In genomic region chr2:52732001-52732400, GRCm38 (mm10) we compare ENCODE assay signal across 30 mouse cellular contexts. TPM values are rescaled to one million over a fixed set of nuclear protein-coding genes. Genes with fewer than 3 reads are reported as not detected.
DNase-seq lines count a peak whose midpoint lies in the region; ATAC-seq and TF ChIP-seq lines count a peak whose summit lies in the region.
"Had no signal": no experiment of that assay in that cellular context is flagged by ENCODE, and none has a peak within 500 bp of the region (broad histone marks: within the 10 kb centered on the region; RNA-seq: fewer than 3 reads in every experiment).

No protein-coding gene starts in this region.

- no peak for DNase-seq in forebrain, embryonic 14.5 days (ENCODE audit: low spot score)
- DNase-seq in forebrain, postnatal 0 days: no peak
- peak; percentile 82 for DNase-seq in CD4-positive helper T cell, adult 2 months (ENCODE audit: low read depth, low spot score)
- no peak for DNase-seq in kidney, postnatal 25 days
- no peak for DNase-seq in c-Kit-positive CD71-positive TER-119-positive erythroid progenitor cells, embryonic 14.5 days (ENCODE audit: low spot score)
- DNase-seq in right cerebral cortex, postnatal 36 days (ENCODE audit: low spot score in 2 of 2): no peak
- DNase-seq: adrenal gland, postnatal 25 days; cerebellum, adult 18-20 months; cerebellum, postnatal 14 days; heart, adult 2 months; heart, postnatal 4 days; kidney, adult 8-10 months; layer of hippocampus, adult 9-11 months; liver had no signal

- peak overlapping the region; percentile 55; the same call in 1 of the 2 replicates for H3K27ac ChIP-seq in forebrain, embryonic 14.5 days (ENCODE audit: low read depth, low read length)
- H3K27ac ChIP-seq in forebrain, postnatal 0 days (ENCODE audit: low read depth, low read length): no peak overlapping the region
- H3K27ac ChIP-seq: forebrain, embryonic 12.5 days; heart, adult 2 months; hindbrain, embryonic 15.5 days; intestine, embryonic 15.5 days; kidney, postnatal 0 days; liver, embryonic 15.5 days; lung, embryonic 15.5 days; neural tube, embryonic 13.5 days; stomach, embryonic 15.5 days had no signal

- 80% methylated on average over 5 of the region's 5 CpGs for WGBS in forebrain, embryonic 14.5 days
- WGBS in forebrain, postnatal 0 days: 81% methylated on average over 5 of the region's 5 CpGs

- no peaks in the 10 kb centered on the region for H3K4me1 ChIP-seq in forebrain, embryonic 14.5 days (ENCODE audit: control insufficient read depth, insufficient read depth, low read length)
- 0 out of 2 replicates have a peak, but pooled peaks cover 9% of the 10 kb centered on the region for H3K4me1 ChIP-seq in forebrain, postnatal 0 days (ENCODE audit: insufficient read depth)
- H3K4me1 ChIP-seq: heart, embryonic 12.5 days; hindbrain, embryonic 15.5 days; intestine, embryonic 15.5 days; liver, embryonic 15.5 days; lung, embryonic 15.5 days; stomach, embryonic 15.5 days had no signal

- H3K9me3 ChIP-seq in forebrain, embryonic 14.5 days (replicated peaks; ENCODE audit: control insufficient read depth, low read length): no peaks in the 10 kb centered on the region
- no peaks in the 10 kb centered on the region for H3K9me3 ChIP-seq in forebrain, postnatal 0 days (ENCODE audit: low read length)
- H3K9me3 ChIP-seq: forebrain, embryonic 12.5 days; G1E; heart, embryonic 12.5 days; hindbrain, embryonic 15.5 days; intestine, embryonic 15.5 days; liver, embryonic 15.5 days; lung, embryonic 15.5 days; stomach, embryonic 15.5 days had no signal

- H3K9ac ChIP-seq in forebrain, embryonic 14.5 days (ENCODE audit: low read length): no peak overlapping the region
- no peak overlapping the region for H3K9ac ChIP-seq in forebrain, postnatal 0 days
- H3K9ac ChIP-seq: forebrain, embryonic 12.5 days; heart, embryonic 12.5 days; hindbrain, embryonic 15.5 days; intestine, embryonic 15.5 days; liver, embryonic 15.5 days; lung, embryonic 15.5 days; neural tube, embryonic 13.5 days; stomach, embryonic 15.5 days had no signal

- no peak overlapping the region for H3K4me2 ChIP-seq in forebrain, embryonic 14.5 days (ENCODE audit: low read length)
- no peak overlapping the region for H3K4me2 ChIP-seq in forebrain, postnatal 0 days (ENCODE audit: low read depth)
- H3K4me2 ChIP-seq: forebrain, embryonic 12.5 days; heart, embryonic 12.5 days; hindbrain, embryonic 15.5 days; intestine, embryonic 15.5 days; liver, embryonic 15.5 days; lung, embryonic 15.5 days; midbrain, embryonic 11.5 days; neural tube, embryonic 13.5 days; stomach, embryonic 15.5 days had no signal

- TF ChIP-seq CTCF in forebrain, postnatal 0 days (IDR thresholded peaks at IDR 0.05; ENCODE audit: low read depth): no peak

- no peaks in the 10 kb centered on the region for H3K27me3 ChIP-seq in forebrain, embryonic 14.5 days (replicated peaks; ENCODE audit: control insufficient read depth, insufficient read depth, low read length)
- no peaks in the 10 kb centered on the region for H3K27me3 ChIP-seq in forebrain, postnatal 0 days (ENCODE audit: insufficient read depth, low read length)
- H3K27me3 ChIP-seq: forebrain, embryonic 12.5 days; heart, embryonic 12.5 days; hindbrain, embryonic 15.5 days; intestine, embryonic 15.5 days; liver, embryonic 15.5 days; lung, embryonic 15.5 days; neural tube, embryonic 13.5 days; stomach, embryonic 15.5 days had no signal

- H3K36me3 ChIP-seq in forebrain, embryonic 14.5 days (ENCODE audit: control insufficient read depth, insufficient read depth, low read length): no peaks in the 10 kb centered on the region
- H3K36me3 ChIP-seq in forebrain, postnatal 0 days (ENCODE audit: insufficient read depth): no peaks in the 10 kb centered on the region
- H3K36me3 ChIP-seq: forebrain, embryonic 12.5 days; intestine, embryonic 15.5 days; liver, embryonic 15.5 days; lung, embryonic 15.5 days; stomach, embryonic 15.5 days had no signal

- ATAC-seq in forebrain, embryonic 14.5 days: no peak
- ATAC-seq in forebrain, postnatal 0 days: no peak
- peak; percentile 96 for ATAC-seq in activated CD4-positive, CD25-positive, alpha-beta regulatory T cell, adult 4 months
- ATAC-seq in neutrophil, adult 5-6 weeks (ENCODE audit: extremely low read depth, insufficient number of reproducible peaks, low FRiP score, poor library complexity, severe bottlenecking): peak; percentile 23; the same call in 1 of the 2 replicates
- ATAC-seq: intestine, embryonic 15.5 days had no signal

- H3K4me3 ChIP-seq in forebrain, embryonic 14.5 days (ENCODE audit: low read depth, low read length): no peak overlapping the region
- H3K4me3 ChIP-seq in forebrain, postnatal 0 days (ENCODE audit: low read depth, low read length): no peak overlapping the region
- H3K4me3 ChIP-seq: erythroblast, embryonic 14.5 days; forebrain, embryonic 12.5 days; heart, adult 2 months; heart, embryonic 12.5 days; hindbrain, embryonic 15.5 days; intestine, embryonic 15.5 days; liver, embryonic 15.5 days; lung, embryonic 15.5 days; myocyte; neural tube, embryonic 13.5 days; stomach, embryonic 15.5 days had no signal

RNA-seq across cellular contexts. Expression of gene Stam2, which starts 10.1 kb away (rescaled TPM):
- polyA plus RNA-seq in forebrain, embryonic 14.5 days (2014; fragmentation: Nextera tagmentation; extraction: Ambion mirVana): 51.1 and 55.7 TPM in 2 replicates
- 34.0 and 40.3 TPM in 2 replicates for total RNA-seq in forebrain, postnatal 0 days (2014; rRNA removed)
- polyA plus RNA-seq in forebrain, postnatal 0 days (2015; fragmentation: Nextera tagmentation; extraction: Ambion mirVana): 23.3 and 30.6 TPM in 2 replicates
- 10 to 100 TPM; 41.5 to 43.7 TPM for polyA plus RNA-seq in activated CD4-positive, CD25-positive, alpha-beta regulatory T cell, adult 4 months (2017; shearing (Covaris generic))
- total RNA-seq in neutrophil, adult 5-6 weeks (2017): 30.2 and 34.7 TPM in 2 replicates

RNA-seq across cellular contexts. Expression of gene Cacnb4, which starts 55.4 kb away (rescaled TPM):
- 10.6 and 13.5 TPM in 2 replicates for polyA plus RNA-seq in forebrain, embryonic 14.5 days (2014; fragmentation: Nextera tagmentation; extraction: Ambion mirVana)
- total RNA-seq in forebrain, postnatal 0 days (2014; rRNA removed): 13.3 and 13.8 TPM in 2 replicates
- polyA plus RNA-seq in forebrain, postnatal 0 days (2015; fragmentation: Nextera tagmentation; extraction: Ambion mirVana): 9.2 and 13.7 TPM in 2 replicates
- under 1 TPM; 0.20 to 0.30 TPM for polyA plus RNA-seq in activated CD4-positive, CD25-positive, alpha-beta regulatory T cell, adult 4 months (2017; shearing (Covaris generic))
- total RNA-seq in neutrophil, adult 5-6 weeks (2017): under 0.01 and 0.12 TPM in 2 replicates
- total RNA-seq: megakaryocyte progenitor cell, adult 5-6 weeks had no signal
- polyA plus RNA-seq: erythroblast, embryonic 14.5 days had no signal

Comparison
In these comparisons a context has a peak if more than half of its experiments do, and no peak if none do; other contexts are left out.
1. ATAC-seq: peak in activated CD4-positive, CD25-positive, alpha-beta regulatory T cell, adult 4 months (single experiment) and neutrophil, adult 5-6 weeks (single experiment); none in forebrain, embryonic 14.5 days (single experiment) and forebrain, postnatal 0 days (single experiment).